Mouse (Mus musculus) gastrocnemius, adult 2 months (tissue): ENCODE results near the gene Homer2. TPM values are rescaled to one million over a fixed set of nuclear protein-coding genes. Genes with fewer than 3 reads are reported as not detected.
A peak's percentile ranks its signal among the peaks of the same experiment; 100 is the strongest.

ENCODE experiments used
- DNase-seq: peaks from one replicate; pipeline ENCODE4 v3.0.0; 2022
- H3K27ac ChIP-seq: fragments of 200-600 bp; 2 replicates; pipeline ENCODE4 v1.8.1; 2022; ENCODE audit warnings: mild to moderate bottlenecking
- H3K4me3 ChIP-seq: fragments of 200-600 bp; 2 replicates; pipeline ENCODE4 v1.8.1; 2022; ENCODE audit warnings: mild to moderate bottlenecking, moderate library complexity
- CTCF ChIP-seq: fragments of 200-600 bp; IDR thresholded peaks from 2 replicates; pipeline ENCODE4 v1.8.1; 2022; ENCODE audit warnings: antibody characterized with exemption, mild to moderate bottlenecking, moderate library complexity
- intact Hi-C: fragments of 180-260 bp; cut with DNase I; formaldehyde crosslinking; loops from one replicate; pipeline ENCODE4 v1.15.1; 2025
- total RNA-seq, 2 experiments: library from RNA; stranded (reverse); gene quantifications; 2 replicates each; pipeline ENCODE4 v1.2.3; 2021

Gene Homer2
- total RNA-seq, 2 experiments from 2014 or later = 39.9 to 102 TPM

DNA sequence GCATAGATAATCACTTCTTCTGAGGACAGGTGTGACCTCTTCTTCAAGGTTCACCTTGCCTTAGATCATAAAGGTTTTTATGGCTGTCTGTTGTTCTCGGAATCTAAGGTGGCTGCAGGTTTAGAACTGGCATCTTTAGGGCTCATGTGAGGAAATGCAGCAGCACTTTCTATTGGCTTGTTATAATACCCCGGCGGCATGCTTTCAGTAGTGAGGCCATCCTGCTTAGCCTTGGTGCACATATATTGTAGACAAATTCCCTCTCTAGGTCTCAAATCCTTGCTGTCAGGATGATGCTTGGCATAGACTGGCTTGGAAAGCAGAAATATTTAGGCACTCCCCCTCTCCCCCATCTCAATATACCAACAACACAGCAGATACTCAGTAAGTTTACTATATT lies 137.1 kb downstream of the Homer2 start:
- no peak for DNase-seq
- H3K4me3 ChIP-seq = no peak overlapping the region
- TF ChIP-seq CTCF = no peak
- H3K27ac ChIP-seq = peak overlapping the region; percentile 99
- intact Hi-C loops = loop anchor here (2.0 kb wide), 1 partner anchor 47 kb away; no protein-coding TSS in a partner anchor

DNA sequence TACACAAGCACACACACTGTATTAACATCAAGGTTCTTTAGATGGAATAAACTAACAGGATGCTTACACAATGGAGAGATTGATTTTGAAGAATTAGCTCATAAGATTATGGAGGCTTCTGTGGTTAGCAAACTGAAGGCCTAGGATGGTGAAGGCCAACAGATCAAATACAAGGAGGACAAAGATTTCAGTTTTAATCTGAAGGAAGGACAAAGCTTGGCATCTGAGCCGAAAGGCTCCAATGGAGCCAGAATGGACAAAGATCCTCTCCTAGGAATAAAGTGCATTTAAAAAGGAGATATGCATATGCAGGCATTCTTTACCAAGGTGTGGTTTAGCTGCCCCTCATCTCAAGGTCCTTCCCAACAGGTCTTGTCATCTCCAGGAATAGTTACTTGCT lies 137.5 kb downstream of the Homer2 start:
- intact Hi-C loops = loop anchor here (2.0 kb wide), 1 partner anchor 47 kb away; no protein-coding TSS in a partner anchor
- DNase-seq = no peak
- no peak overlapping the region for H3K4me3 ChIP-seq
- no peak for TF ChIP-seq CTCF
- H3K27ac ChIP-seq = peak overlapping the region; percentile 99

DNA sequence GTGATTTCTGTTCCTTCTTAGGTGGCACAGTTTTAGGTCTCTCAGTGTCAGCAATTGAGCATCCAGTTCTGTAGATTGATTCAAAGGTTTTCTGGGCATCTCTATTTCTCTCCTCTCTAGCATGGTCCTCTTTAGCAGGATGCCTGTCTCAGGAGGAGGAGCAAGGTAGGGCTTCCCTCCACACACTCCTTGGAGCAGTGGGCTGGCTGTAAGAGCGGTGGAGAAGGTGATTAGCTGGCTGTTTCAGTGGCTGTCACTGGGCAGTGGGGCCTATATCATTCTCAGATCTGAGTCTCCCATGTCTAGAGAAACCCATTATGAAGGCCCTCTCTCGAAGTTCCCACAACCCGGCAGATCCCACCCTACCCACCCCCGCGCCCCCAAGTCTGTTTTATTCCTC lies 139.9 kb downstream of the Homer2 start:
- peak overlapping the region; percentile 93 for H3K27ac ChIP-seq
- no peak for TF ChIP-seq CTCF
- no peak for DNase-seq
- H3K4me3 ChIP-seq = peak overlapping the region; percentile 45
- intact Hi-C loops = no loop called here

DNA sequence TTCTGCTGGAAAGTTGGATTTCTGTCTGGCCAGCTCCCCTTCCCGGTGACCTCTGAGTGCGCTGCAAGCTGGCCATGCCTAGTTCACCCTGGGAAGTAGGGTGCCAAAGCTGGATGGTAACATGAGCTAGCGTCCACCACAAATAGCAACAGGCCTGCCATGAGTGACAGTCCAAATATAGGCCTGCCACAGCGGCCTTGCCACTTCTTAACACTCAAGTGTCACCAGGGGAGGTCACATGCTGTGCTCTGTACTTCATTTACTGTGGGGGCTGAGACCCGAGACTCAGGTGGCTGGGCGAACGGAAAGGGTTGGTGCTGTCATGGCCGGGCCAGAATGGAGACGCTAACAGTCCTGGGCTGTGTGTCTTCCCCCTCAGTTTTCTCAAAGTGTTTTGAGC lies 140.4 kb downstream of the Homer2 start, which contains the start of gene Fsd2:
Gene Fsd2, minus strand, starts transcription at position 53 of the 400 bp plus-strand sequence.
- H3K4me3 ChIP-seq = peak within 1 kb of the TSS; percentile 73
- intact Hi-C loops = no loop called here
- no peak for TF ChIP-seq CTCF
- H3K27ac ChIP-seq = peak within 1 kb of the TSS; percentile 93
- DNase-seq = peak; percentile 87

DNA sequence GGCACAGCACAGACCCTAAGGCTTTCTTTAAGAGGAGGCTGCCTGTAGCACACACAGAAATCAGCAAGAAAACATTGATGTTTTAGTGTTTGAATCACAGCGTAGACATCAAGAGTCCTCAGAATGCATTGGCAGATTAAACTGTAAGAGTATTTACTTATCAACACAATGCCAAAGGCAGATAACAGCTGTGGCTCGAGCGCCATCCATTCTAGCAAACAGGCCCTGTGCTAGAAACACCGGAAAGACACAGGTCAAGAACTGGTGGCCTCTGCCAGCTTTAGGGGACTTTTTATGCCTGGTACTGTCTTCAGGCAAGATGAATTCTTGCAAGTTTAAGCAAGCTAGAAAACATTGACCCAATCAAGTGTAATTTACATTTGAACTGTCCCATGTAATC lies 141.0 kb downstream of the Homer2 start:
- no peak for TF ChIP-seq CTCF
- Histone ChIP-seq H3K27ac (peak overlapping the region; percentile 93), H3K4me3 (peak overlapping the region; percentile 73)
- intact Hi-C loops = no loop called here
- peak; percentile 53 for DNase-seq

DNA sequence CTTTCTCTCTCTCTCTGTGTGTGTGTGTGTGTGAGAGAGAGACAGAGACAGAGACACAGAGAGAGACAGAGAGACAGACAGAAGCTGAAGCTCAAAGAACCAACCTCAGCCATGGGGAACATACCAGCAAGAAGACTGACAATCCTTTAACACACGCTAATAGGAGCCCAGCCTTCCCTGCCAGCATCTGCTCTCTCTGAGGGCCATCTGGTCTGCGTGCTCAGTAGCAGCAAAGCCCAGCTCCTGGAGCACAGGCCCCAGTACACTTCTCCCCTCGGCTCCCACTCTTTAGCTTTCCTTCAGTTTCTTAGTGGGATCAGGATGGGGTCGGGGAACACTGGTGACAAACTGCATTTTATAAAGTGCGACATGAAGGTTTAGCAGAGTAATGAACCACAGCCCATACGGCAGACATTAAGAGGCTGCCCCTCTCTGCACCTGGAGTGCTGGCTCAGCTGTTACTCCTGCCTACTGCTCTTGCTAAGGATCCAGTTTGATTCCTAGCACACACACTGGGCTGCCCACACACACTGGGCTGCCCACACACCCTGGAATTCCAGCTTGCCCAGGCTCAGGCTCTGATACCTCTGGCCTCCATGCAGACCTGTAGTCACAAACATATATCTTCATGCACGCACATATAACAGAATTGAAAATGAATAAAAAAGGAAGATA lies 141.8 kb downstream of the Homer2 start:
- peak overlapping the region; percentile 73 for H3K4me3 ChIP-seq
- intact Hi-C loops = no loop called here
- peak overlapping the region; percentile 93 for H3K27ac ChIP-seq
- no peak for TF ChIP-seq CTCF
- peak; percentile 43 for DNase-seq

DNA sequence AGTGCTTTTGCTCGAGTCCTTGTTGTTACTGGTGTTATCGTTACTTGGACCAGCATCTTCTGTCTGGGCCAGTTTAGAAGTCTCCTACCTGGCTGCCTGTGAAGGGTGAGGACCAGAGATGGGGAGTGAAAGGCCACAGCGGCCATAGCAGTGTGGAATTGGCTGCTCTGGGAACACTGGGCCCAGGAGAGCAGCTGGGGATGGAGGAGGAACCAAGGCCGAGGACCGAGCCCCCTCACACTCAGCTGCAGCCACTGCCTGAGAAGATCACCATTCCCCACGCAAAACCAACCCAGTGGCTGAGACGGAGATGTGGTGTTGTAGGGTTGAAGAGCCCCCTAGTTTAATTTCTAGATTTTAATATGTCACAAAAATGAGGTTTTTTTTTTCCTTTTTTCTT lies 142.6 kb downstream of the Homer2 start:
- intact Hi-C loops = no loop called here
- no peak for DNase-seq
- peak overlapping the region; percentile 93 for H3K27ac ChIP-seq
- TF ChIP-seq CTCF = no peak
- H3K4me3 ChIP-seq = peak overlapping the region; percentile 73

DNA sequence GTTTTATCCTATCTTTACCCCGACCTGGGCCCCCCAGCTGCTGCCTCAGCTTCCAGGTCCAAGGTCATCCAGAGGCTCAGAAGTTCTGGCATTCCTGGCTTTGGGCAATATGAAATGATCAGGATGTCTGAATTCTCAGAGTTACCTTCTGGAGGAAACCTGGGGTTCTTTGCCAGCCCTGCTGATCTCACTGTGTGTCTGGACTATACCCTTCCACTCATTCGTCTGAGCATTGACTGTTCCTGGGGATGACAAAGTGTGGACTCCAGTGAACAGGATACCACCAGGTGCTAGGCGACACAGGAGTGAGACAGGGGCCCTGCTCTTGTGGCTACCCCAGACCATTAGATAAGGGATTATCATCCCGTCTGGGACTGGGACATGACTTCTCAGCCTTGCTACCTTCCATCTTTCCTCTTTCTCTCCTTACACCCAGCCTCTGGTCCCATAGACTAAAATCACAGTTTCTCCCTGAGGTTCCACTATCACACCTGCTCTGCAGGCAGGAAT lies 143.8 kb downstream of the Homer2 start:
- intact Hi-C loops = no loop called here
- no peak for TF ChIP-seq CTCF
- Histone ChIP-seq H3K27ac (peak overlapping the region; percentile 35), H3K4me3 (peak overlapping the region; percentile 73)
- no peak for DNase-seq

DNA sequence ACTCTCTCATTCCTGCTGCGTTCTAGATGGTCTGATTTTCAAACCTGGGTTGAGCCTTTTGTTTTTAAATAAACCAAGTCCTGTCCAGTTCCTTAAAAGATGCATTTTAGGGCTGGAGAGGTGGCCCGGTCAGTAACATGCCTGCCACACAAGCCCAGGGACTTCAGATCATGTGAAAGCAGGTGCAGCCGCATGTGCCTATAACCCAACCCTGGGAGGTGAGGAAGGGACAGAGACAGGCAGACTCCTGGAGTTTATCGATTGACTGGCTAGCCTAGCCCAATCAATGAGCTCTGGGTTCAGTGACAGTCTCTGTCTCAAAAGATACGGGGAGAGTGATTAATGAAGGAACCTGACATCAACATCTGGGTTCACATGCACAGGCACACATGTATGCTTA lies 146.1 kb downstream of the Homer2 start:
- no peak for DNase-seq
- TF ChIP-seq CTCF = no peak
- Histone ChIP-seq H3K27ac (no peak overlapping the region), H3K4me3 (peak overlapping the region; percentile 21; the same call in 1 of the 2 replicates)
- intact Hi-C loops = no loop called here

DNA sequence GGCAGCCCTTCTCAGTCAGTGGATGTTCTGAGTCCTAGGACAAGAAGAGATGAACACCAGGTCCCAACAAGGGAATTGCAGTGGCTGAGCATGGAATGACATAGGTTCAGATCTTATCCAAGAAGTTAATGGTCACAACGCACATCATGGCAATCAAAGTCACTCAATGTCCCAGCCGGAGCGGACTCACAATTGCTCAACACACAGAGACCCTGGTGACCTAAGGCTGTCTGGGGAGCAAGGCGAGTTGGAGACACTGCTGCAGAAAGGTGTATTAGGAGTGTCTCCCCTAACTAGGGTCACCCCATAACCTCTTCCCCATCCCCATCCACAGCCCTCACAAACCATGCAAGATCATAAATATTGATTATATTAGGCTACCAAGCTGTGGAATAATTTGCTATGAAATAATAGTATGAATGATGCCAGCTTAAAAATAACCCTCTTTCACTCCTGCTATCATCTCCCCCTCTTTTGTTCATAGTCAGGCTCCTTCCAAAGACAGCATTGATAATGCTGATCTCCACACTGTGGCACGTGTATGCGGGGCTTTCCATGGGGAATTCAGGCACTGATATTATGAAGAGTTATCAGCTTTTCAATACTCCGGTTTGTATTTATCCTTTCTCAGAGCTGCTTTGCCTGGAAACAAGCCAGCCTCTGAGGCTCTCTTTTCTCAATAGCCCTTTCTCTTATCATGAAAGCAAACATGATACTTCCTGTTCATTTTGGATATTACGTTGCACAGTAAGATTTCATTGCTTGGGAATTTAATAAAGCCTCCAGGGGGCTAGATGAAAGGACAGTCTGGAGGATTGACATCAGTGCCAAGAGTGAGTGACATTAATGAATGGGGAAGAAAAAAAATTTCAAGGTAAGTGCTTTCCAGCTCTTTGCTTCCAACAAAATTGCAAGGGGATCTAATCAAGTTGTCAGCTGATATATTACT lies 147.0 kb downstream of the Homer2 start:
- no peak for DNase-seq
- no peak overlapping the region for H3K27ac ChIP-seq

DNA sequence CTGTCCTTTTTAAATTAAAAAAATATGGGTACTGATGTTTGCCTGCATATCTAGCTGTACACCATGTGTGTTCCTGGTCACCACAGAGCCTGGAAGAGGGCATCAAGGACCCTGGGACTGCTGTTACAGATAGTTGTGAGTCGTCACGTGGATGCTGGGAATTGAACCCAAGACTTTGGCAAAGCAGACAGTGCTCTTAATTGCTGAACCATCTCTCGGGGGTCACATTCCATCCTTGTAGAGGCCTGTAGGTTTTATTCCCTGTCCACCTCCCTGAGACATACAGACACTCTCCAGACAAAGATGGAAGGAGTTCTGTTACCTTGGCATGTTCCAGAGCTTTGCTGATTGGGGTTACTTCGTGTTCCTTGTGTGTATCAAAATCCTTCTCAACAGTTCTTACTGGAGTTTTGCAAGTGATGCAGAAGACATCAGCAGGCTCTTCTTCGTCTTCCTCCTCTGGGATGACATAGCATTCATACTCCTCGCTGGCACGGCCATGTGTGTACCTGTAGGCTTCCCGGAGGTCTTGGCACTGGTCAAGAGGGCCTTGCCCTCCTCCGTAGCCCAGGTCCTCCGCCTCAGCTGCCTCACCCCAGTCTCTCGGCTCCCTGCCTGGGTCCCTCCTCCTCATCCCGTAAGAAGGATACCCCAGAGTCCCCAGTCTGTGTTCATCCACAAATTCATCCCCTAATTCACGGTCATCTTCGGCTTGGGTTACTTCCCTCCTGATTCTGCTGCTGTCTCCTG lies 147.9 kb downstream of the Homer2 start:
- intact Hi-C loops = no loop called here
- H3K4me3 ChIP-seq = no peak overlapping the region
- DNase-seq = no peak
- no peak for TF ChIP-seq CTCF
- H3K27ac ChIP-seq = no peak overlapping the region

More for the DNA sequence above, 147.0 kb downstream of the Homer2 start:
- intact Hi-C loops = no loop called here
- H3K4me3 ChIP-seq = no peak overlapping the region
- no peak for TF ChIP-seq CTCF

DNA sequence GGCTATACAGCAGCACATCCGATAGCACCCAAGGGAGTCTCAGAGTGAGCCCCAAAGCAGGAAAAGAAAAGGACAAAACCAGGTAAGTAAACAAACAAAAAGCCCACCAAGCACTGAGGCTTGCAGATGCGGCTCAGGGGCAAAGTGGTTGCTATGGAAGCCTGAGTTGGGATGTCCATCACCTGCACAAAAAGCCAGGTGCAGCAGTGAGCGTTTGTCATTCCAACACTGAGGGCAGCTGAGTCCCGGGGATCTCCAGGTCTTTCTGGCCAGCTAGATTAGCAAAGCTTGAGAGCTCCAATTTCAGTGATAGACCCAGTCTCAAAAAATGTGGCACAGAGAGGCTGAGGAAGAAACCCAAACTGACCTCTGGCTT lies 149.4 kb downstream of the Homer2 start:
- DNase-seq = no peak
- H3K4me3 ChIP-seq = no peak overlapping the region
- H3K27ac ChIP-seq = no peak overlapping the region
- no peak for TF ChIP-seq CTCF
- intact Hi-C loops = no loop called here
